Mouse (Mus musculus): ENCODE data around the gene Baz1b.
A peak's percentile ranks its signal among the peaks of the same experiment; 100 is the strongest.

The Baz1b gene

DNA sequence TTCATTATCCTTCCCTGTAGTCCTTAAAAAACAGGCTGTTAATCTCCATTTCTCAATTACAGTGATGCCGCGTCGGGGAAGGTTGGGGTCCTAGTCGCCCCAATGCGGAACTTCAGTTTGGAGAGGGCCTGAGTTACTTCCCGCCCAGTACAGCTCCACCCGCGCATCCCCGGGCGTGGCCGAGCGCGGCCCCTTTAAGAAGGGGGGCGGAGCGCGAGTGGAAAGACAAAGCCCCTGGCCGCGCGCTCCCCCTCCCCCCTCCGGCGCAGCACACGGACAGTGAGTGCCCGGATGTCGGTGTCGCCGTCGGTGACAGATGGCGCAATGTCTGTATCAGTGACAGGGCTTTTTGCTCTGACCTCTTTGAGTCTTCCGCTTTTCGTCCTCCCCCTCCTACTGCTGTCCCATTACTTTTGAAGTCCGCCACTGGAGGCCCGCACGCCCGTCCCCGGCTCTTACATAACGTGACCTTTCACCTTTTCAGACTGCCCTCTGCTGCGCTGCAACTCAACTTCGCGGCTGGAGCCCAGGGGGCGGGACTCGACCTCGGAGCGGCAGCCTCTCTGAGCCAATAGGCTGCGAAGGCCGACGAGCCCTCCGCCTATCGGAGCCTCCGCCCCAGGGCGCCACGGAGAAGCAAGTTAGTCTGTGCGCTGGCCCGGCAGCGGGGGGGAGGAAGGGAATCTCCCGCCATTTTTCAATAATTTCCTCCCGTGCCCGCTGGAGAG, at the start of gene Baz1b:
Baz1b (plus strand) TSS at position 644 of the 728 bp plus-strand sequence.
- peak; percentile 95 for DNase-seq (ENCODE audit: low spot score)

GRCm38 (mm10) chr5:135139881-135140280, 47.2 kb upstream of the Baz1b start:
- no peak for DNase-seq (ENCODE audit: low spot score)

DNA sequence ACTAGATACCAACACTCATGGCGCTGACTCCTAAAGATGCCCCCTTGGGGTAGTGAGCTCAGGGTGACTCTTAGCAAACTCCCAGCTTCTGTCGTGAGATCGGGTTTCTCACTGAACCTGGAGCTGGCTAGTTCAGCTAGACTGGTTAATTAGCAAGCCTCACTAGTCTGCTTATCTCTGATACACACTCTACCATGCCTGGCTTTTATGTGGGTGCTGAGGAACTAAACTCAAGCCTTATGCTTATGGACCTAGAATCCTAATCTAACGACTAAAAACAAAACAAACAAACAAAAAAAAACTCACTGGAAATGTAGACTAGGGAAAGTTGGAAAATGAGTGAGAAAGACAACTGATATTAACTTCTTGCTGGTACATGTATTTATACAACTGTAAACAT, 42.6 kb upstream of the Baz1b start:
- DNase-seq (ENCODE audit: low spot score): no peak

GRCm38 (mm10) chr5:135145532-135145931, 41.5 kb upstream of the Baz1b start:
- DNase-seq (ENCODE audit: low spot score): no peak

- no peak for DNase-seq (ENCODE audit: low spot score)
Observed at GRCm38 (mm10) chr5:135145955-135146354, 41.1 kb upstream of the Baz1b start.

DNA sequence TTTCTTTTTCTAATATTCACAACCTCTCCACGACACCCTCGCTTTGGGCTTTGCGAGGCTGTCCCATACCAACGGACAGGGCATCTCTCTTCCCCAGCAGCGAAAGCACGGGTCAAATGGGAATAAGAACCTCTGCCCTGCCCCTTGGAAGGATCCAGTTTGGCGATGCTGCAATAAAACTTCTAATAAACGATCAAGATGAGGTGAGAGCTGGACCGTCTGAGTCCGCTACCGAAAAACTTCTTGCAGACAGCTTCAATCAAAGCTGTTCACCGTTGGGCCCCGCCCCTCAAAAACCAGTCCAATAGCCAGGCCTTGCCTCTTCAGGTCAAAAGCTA, 38.4 kb upstream of the Baz1b start:
- DNase-seq (ENCODE audit: low spot score): no peak

DNA sequence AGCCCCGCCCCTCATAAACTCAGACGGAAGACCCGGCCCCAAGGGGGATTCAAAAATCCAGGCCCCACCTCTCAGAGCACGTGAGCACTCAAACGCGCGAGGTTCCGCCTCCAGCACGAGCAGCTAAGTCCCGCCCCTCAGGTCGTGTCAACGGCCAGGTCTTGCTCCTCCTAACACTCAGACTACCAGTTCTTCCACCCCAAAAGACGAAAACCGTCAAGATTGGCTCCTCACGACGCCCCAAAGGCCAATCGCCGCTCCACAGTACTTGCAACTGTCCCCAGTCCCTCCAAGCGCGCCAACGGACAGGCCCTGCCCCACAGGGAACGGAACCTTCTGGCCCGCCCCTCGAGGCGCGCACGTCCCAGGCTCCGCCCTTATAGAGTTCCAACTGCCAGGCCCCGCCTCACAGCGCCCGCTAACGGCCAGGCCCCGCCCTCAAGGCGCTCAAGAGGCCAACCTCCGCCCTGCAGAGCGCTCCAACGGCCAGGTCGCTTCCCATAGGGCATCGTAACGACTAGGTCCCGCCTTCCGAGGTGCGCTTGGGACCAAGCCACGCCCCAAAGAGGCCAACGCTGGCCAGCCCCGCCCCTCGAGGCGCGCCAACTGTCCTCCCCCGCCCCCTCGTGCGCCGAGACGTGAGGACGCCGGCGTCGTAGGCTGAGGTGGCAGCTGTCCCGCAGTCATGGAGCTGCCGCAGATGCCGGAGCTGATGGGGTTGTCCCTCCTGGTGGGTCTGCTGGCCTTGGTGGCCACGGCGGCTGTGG, 37.8 kb upstream of the Baz1b start, which contains the start of gene Tbl2:
Tbl2 (plus strand) TSS at position 605 of the 767 bp plus-strand sequence.
- DNase-seq (ENCODE audit: low spot score): peak; percentile 98

DNA sequence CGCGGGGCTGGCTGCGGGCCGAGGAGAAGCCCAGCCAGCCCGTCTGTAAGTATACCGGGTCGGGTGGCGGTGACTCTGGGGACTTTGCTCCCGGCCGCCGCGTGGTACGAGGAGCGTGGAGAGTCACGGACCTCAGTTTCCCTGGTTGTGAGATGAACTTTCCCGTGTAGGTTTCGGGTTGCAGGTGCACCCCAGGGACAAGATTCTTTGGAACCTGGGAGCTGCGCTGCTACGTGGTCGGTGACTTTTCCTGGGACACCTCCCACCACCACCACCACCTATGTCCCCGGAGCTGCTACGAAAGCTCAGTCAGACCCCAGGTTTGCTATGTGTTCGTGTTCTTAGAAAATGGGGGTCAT, 37.3 kb upstream of the Baz1b start:
- DNase-seq (ENCODE audit: low spot score): no peak

DNA sequence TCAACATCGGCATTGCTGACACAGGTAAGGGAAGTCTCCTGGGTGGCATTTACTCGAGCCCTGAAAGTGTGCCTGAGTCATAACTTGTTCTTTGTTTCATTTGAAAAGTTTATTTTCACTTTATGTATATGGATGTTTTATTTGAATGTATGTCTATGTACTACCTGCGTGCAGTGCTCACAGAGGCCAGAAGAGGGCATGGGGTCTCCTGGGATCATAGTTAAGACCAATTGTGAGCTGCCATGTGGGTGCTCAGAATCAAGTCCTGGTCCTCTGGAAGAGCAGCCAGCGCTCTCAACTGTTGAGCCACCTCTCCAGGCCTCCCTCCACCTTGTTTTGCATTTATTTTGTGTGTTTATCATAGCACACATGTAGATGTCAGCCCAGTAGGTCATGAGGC, 30.6 kb upstream of the Baz1b start:
- DNase-seq (ENCODE audit: low spot score): no peak

- peak; percentile 39 for DNase-seq (ENCODE audit: low spot score)
Observed at GRCm38 (mm10) chr5:135161221-135161620, 25.8 kb upstream of the Baz1b start.

DNA sequence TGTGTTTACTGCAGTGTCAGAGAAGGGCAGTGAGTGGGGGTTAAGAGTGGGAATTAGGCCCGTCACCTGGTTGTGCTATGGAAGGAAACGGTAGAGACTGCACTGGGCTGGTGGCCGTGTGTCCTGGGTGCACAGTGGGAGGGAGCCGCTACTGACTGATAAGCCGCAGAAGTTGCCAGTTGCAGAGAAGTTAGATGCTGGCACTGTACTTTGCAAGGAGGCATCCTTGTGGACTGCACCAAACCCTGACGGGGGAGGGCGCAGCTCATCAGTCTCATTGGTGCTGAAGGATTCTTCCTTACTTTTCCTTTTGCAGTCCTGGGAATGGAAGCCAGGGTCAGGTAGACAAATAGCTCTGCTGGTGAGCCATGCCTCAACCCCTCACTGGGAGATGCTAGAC, 25.4 kb upstream of the Baz1b start:
- DNase-seq (ENCODE audit: low spot score): no peak

GRCm38 (mm10) chr5:135162361-135162760, 24.7 kb upstream of the Baz1b start:
- no peak for DNase-seq (ENCODE audit: low spot score)

DNA sequence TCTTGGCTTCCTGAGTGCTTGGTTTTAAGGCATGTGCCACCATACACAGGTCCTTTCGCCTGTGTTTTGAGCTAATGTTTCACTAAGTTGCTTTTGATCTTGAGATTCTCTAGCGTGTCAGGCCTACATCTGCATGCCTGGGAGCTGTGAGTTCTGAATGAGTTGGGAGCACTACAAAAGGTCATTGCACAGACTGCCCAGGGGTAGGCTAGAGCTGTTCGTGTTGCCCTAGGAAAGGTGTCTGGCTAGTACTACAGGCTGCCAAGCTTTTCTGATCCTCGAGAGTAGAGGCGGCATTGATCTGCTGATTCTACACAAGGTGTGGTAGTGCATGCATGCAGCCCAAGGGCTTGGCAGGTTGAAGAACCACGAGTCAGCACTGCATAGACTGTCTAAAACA, 24.2 kb upstream of the Baz1b start:
- no peak for DNase-seq (ENCODE audit: low spot score)

DNA sequence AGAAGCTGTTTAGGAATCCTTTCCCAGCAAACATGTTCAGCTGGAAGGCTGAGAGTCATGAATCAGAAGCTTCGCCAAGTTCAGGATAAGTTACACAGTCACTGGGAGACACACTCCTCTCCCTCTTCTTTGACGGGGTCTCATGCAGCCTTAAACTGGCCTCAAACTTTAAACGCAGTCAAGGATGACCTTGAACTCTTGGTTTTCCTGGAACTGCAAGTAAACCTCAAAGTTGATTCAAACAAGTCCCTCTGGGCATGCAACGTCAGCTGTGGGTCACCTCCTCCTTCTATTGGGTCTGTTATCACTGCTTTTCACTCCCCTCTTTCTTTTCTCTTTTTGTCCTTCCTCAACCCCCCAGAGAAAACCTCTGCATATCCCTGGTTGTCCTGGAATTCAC, 20.2 kb upstream of the Baz1b start:
- no peak for DNase-seq (ENCODE audit: low spot score)

DNA sequence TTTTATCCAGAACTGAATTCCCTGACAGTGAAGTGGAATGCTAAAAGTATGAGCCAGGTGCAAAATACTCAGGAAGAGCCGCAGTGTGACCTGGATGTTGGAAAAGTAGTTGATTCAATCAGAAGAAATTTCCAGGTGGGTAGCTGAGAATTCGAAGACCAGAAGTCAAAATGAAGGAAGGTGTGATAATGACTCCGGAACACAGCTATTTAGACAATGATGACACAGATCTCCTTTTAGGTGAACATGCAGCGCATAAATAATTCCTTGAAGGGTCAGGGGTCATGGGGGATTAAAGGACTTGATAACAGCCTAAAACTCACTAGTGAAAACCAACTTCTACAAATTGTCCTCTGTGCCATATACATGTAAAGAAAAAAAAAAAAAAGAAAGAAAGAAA, 19.6 kb upstream of the Baz1b start:
- no peak for DNase-seq (ENCODE audit: low spot score)

DNA sequence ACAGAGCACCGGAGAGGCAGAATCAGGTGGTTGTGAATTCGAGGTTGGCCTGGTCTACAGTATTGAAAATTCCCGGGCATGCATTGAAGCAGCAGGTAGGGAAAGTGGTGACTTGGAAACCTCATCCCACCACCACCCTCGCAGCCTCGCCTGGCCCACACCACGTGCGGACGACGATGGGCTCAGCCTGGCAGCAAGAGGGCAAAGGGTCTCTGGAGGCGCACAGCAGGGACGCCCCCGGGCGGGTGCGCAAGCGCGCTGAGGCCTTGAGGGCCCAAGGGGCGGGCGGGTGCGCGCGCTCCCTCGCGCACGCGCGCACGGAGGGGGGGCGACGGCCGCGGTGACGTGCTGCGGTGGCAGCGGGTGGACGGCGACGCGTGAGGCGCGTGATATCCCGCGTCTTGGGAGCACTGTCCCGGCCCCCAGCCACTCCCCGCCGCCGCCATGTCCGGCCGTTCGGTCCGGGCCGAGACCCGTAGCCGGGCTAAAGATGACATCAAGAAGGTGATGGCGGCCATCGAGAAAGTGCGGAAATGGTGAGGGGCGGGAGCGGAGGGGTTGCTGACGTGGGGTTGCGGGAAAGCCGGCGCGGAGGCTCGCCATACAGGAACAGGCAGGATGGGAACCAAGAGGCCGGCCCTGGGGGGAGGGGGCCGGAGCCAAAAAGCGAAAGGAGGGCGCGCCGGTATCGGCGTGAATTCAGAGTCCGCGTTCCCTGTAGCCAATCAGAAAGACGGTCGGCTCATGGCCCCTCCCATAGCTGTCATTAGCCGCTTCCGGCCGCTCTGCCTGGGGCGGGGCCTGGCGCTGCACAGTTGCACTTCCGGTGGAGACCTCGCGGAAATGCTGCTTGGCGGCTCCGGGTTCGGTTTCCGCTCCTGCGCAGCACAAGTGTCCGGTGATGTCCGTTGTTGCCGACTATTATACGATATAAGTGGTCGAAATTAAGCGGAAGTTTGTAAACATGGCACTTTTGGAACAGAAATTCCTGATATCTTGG, 18.7 kb upstream of the Baz1b start, which contains the start of gene Bcl7b:
Bcl7b (plus strand) TSS at position 221 of the 1,000 bp plus-strand sequence.
- peak; percentile 87 for DNase-seq (ENCODE audit: low spot score)

GRCm38 (mm10) chr5:135169479-135169878, 17.6 kb upstream of the Baz1b start:
- DNase-seq (ENCODE audit: low spot score): no peak

DNA sequence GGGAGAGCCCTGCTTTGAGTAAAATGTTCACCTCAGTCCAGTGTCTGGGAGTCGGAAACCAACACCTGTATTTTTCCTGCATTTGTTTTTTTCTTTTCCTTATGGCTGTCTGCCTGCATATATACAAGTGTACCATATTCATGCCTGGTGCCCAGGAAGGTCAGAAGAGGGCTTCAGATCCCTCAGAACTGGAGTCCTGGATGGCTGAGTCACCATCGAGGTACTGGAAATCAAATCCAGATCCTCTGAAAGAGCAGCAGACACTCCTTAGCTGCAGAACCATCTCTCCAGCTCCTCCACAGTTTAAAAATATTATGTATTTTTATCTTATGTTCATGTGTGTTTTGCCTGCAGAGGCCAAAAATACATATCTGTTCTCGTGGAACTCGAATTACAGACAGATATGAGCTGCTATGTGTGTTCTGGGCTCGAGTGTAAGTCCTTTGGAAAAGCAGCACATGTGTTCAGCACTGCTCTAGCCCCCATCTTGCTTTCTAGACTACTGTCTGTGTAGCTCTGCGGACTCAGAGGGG, 15.3 kb upstream of the Baz1b start:
- DNase-seq (ENCODE audit: low spot score): no peak

DNA sequence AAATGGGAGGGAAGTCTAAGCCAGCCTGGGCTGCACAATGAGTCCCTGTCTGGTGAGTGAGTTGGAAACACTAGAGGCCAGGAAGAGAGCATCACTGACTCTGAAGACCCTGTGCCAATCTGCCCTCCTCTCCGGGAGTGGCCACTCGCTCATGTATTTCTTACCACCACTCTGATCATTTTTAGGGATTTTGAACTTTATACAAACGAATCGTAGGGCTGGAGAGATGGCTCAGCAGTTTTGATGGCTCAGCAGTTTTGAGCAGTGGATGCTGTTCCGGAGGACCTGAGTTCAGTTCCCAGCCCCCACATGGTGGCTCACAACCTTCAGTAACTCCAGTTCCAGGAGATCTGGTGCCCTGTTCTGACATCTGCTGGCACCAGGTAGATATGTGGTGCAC, 14.1 kb upstream of the Baz1b start:
- DNase-seq (ENCODE audit: low spot score): no peak

DNA sequence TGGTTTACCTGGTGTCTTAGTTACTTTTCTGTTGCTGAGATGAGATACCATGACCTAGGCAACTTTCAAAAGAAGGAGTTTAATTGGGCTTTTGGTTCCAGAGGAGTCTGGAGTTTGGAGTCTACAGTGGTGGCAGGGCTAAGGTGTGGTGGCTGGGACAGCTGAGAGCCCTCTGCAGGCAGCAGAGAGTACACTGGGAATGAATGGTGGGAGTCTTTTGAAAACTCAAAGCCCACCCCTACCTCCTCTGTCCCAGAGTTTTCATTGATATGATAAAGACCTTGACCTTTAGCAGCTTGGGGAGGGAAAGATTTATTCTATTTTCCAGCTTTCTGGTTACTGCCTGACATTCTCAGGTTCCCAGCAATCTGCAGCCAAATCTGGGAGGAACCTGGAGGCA, 12.0 kb upstream of the Baz1b start:
- no peak for DNase-seq (ENCODE audit: low spot score)

DNA sequence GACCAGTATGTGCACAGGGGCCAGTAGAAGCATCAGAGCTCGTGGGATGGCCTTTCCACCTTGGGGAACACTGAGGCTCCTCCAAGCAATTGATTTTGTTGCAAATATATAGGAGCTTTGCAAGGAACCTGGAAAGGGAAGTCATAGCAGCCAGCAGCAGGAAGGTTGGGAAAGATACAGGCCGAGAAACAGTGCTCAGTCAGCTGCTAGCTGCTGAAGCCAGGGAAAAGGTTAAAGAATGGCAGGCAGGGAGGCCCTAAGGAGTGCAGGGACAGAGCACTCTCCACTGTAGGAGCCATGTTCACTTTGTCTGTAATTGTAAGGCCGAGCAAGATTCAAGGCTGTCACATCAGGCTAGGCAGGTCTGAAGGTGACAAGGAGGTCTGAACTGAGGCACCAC, 8.5 kb upstream of the Baz1b start:
- no peak for DNase-seq (ENCODE audit: low spot score)

GRCm38 (mm10) chr5:135178996-135179395, 8.1 kb upstream of the Baz1b start:
- no peak for DNase-seq (ENCODE audit: low spot score)
